Mouse (Mus musculus) liver, postnatal 0 days (tissue): ENCODE results near the gene Uaca.

ENCODE experiments used
- CTCF ChIP-seq: sonication (generic); IDR thresholded peaks from 2 replicates; pipeline ENCODE4 v1.5.1; 2016; ENCODE audit warnings: antibody characterized with exemption, low read depth
- EP300 ChIP-seq: IDR thresholded peaks from 2 replicates; pipeline ENCODE4 v1.6.1; 2016; ENCODE audit warnings: antibody characterized with exemption, low read depth, mild to moderate bottlenecking

DNA sequence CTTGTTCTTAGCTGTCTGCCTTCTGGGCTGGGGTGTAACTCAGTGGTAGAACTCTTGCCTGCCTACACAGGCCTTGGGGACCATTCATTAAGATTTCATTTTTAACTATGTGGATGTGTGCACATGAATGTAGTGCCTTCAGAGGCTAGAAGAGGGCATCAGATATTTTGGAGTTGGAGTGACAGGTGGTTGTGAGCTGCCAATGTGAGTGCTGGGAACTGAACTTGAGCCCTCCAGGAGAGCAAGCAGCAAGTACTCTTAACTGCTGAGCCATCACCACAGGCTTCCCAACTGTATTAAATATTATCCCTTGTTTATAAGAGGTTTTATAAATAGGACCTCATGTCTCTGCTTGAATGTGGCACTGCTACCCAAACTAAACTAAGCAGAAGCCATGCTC, 41.7 kb upstream of the Uaca start:
- no peak for TF ChIP-seq CTCF
- no peak for TF ChIP-seq EP300
